Mouse (Mus musculus) thymus, adult 2 months (tissue): ENCODE data around the gene Stk31.

Experiments
- CTCF ChIP-seq: fragments of 200-500 bp; IDR thresholded peaks from 2 replicates; pipeline ENCODE4 v1.5.1; 2012; ENCODE audit warnings: mild to moderate bottlenecking, control low read depth, low read length, moderate library complexity, borderline replicate concordance; ENCODE audit not compliant: control insufficient read depth, poor library complexity, insufficient read depth; ENCODE audit errors: extremely low read depth
- POLR2A ChIP-seq: fragments of 200-500 bp; IDR thresholded peaks from 2 replicates; pipeline ENCODE4 v1.6.1; 2012; ENCODE audit warnings: mild to moderate bottlenecking, low read length, control low read depth, moderate library complexity; ENCODE audit not compliant: control insufficient read depth, poor library complexity, insufficient read depth; ENCODE audit errors: extremely low read depth

DNA sequence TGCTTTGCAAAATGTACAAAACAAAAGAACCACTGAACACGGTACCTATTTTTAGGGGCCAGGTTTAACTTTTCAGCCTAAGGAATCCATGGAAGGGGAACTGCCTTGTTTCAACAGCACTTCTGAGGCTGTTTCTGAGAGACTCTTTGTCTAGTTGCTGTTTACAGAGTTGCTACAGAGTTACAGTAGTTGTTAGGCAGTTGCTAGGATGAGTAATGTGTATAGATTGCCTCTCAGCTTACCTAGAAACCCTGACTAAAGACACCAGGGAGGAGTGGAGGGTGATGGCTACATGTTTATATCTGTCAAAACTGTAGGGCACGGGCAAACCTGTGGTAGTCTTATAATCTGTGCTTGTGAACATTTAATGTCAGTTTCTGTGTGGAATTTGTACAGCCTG lies 21.5 kb upstream of the Stk31 start:
- no peak for TF ChIP-seq POLR2A
- no peak for TF ChIP-seq CTCF
